Mouse (Mus musculus): Measurements from ENCODE around the gene Vps45. TPM values are rescaled to one million over a fixed set of nuclear protein-coding genes. Genes with fewer than 3 reads are reported as not detected.
A peak's percentile ranks its signal among the peaks of the same experiment; 100 is the strongest.
"Not testable (repeated sequence)": the region's sequence is repeated elsewhere in the genome, so short reads cannot be mapped to it uniquely, and the experiment has no call there.

Vps45 gene
- total and polyA plus RNA-seq, 3 experiments, result 6.1 to 28.7 (median 16.1) TPM

DNA sequence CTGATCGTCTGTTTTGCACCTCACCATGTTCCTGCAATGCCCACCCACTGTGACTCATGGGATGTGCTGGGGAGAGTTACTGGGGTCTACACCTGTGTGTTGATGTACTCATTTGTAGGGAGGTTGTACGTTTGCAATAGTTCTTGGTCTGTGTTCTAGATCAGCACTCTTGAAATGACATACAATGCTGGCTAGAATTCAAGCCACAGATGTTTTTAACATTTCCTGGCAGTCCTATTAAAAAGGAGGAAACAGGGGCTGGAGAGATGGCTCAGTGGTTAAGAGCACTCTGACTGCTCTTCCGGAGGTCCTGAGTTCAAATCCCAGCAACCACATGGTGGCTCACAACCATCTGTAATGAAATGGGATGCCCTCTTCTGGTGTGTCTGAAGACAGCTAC is 104.7 kb downstream of the Vps45 start:
- TF ChIP-seq CTCF (IDR thresholded peaks at IDR 0.05; ENCODE audit: low read depth, low read length), result no peak
- no peak for TF ChIP-seq POLR2AphosphoS5 (IDR thresholded peaks at IDR 0.05; ENCODE audit: insufficient replicate concordance, low read depth, low read length)
- TF ChIP-seq GATA2 (IDR thresholded peaks at IDR 0.05; ENCODE audit: borderline replicate concordance, low read depth, low read length), result no peak
- no peak for TF ChIP-seq GATA1 (IDR thresholded peaks at IDR 0.05; ENCODE audit: borderline replicate concordance, low read length)
- H3K4me1 ChIP-seq (ENCODE audit: insufficient read depth, low read depth, low read length), result peaks cover 48% of the 10 kb centered on the region
- 0 out of 2 replicates have a peak, but pooled peaks cover 4% of the 10 kb centered on the region for H3K9me3 ChIP-seq (replicated peaks)
- ATAC-seq (ENCODE audit: extremely low read depth, insufficient number of reproducible peaks, low FRiP score, poor library complexity, severe bottlenecking) (no peak), DNase-seq (ENCODE audit: low spot score) (no peak)
- no peak overlapping the region for H3K4me3 ChIP-seq (ENCODE audit: low read depth, low read length)
- no peaks in the 10 kb centered on the region for H3K27me3 ChIP-seq (ENCODE audit: insufficient read depth, low read length)
- peaks cover 13% of the 10 kb centered on the region for H3K36me3 ChIP-seq (replicated peaks)

DNA sequence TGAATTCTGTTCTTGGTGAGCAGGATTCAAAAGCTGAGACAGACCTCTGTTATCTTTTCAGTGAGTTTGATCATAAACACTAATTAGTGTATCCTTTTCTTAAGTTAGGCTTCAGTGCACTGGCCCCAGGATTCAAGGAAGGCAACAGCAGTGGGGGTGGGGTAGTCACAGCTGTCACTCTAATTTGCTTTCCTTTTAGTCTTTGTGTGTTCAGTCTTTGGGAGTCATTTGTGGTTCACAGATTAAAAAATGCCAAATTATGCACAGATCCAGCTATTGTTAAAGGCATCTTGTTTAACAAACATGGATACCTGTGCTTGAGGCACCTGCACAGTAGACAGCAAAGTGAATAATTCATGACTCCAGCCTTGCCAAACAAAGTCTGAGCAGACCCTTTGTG is 105.2 kb downstream of the Vps45 start:
- Histone ChIP-seq H3K36me3 (replicated peaks) (peaks cover 18% of the 10 kb centered on the region), H3K4me3 (ENCODE audit: low read depth, low read length) (no peak overlapping the region), H3K9me3 (replicated peaks) (0 out of 2 replicates have a peak, but pooled peaks cover 4% of the 10 kb centered on the region), H3K27me3 (ENCODE audit: insufficient read depth, low read length) (no peaks in the 10 kb centered on the region), H3K4me1 (ENCODE audit: insufficient read depth, low read depth, low read length) (peaks cover 44% of the 10 kb centered on the region)
- ATAC-seq (ENCODE audit: extremely low read depth, insufficient number of reproducible peaks, low FRiP score, poor library complexity, severe bottlenecking) (no peak), DNase-seq (ENCODE audit: low spot score) (no peak)
- no peak for TF ChIP-seq GATA1 (IDR thresholded peaks at IDR 0.05; ENCODE audit: borderline replicate concordance, low read length)
- TF ChIP-seq POLR2AphosphoS5 (IDR thresholded peaks at IDR 0.05; ENCODE audit: insufficient replicate concordance, low read depth, low read length), result no peak

DNA sequence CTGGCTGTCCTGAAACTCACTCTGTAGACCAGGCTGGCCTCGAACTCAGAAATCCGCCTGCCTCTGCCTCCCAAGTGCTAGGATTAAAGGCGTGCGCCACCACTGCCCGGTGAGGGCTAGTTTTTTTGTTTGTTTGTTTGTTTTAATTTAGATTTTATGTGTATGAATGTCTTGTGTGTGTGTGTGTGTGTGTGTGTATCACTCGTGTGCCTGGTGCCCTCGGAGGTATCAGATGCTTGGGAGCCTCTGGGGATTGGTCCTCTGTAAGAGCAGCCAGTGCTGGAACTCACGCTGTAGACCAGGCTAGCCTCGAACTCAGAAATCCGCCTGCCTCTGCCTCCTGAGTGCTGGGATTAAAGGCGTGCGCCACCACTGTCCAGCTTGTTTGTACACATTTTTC is 106.7 kb downstream of the Vps45 start:
- H3K9me3 ChIP-seq (replicated peaks); H3K27me3 ChIP-seq (ENCODE audit: insufficient read depth, low read length); DNase-seq (ENCODE audit: low spot score); ATAC-seq (ENCODE audit: extremely low read depth, insufficient number of reproducible peaks, low FRiP score, poor library complexity, severe bottlenecking): not testable (repeated sequence)
- Histone ChIP-seq H3K4me3 (ENCODE audit: low read depth, low read length) (peak overlapping the region; percentile 71), H3K36me3 (replicated peaks) (peaks cover 29% of the 10 kb centered on the region), H3K4me1 (ENCODE audit: insufficient read depth, low read depth, low read length) (peaks cover 32% of the 10 kb centered on the region)

DNA sequence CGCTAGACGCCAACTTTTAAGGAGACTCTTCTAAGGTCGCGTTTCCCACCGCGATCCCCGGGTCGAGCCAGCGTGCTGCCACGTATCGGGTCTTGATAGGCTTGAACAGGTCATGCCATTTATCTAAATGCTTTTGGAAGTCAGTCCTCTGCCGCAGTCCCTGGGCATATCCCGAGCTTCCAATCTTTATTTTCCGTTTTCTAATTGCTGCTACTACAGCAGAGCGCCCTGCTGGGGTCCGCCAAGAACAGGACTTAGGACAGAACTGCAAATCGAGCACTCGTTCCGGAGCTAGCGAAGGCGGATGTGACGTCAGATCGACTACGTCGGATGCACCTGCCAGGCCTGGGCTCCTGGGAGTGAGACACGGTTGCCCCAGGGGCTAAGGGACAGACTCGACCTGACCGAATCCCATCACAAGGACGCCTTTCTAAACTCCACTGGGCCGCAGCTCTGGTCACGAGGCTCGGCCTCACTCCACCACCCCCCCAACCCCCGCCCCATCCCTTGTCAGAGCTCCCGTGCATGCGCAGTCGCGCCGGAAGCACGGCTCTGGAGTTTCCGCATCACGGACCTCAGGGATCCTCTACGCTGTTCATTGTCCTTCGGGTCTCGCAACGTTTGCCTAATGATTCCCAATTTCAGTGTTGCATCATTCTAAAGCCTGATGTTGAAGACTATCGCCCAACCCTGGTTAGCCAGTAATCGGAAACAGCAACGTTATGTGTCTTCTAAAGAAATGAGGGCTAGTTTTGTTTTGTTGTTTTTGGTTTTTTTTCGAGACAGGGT is 107.3 kb downstream of the Vps45 start:
- Histone ChIP-seq H3K36me3 (replicated peaks) (peaks cover 35% of the 10 kb centered on the region), H3K9me3 (replicated peaks) (0 out of 2 replicates have a peak, but pooled peaks cover 4% of the 10 kb centered on the region), H3K4me3 (ENCODE audit: low read depth, low read length) (peak overlapping the region; percentile 71), H3K4me1 (ENCODE audit: insufficient read depth, low read depth, low read length) (peaks cover 27% of the 10 kb centered on the region), H3K27me3 (ENCODE audit: insufficient read depth, low read length) (no peaks in the 10 kb centered on the region)
- DNase-seq (ENCODE audit: low spot score) (peak; percentile 57), ATAC-seq (ENCODE audit: extremely low read depth, insufficient number of reproducible peaks, low FRiP score, poor library complexity, severe bottlenecking) (peak; percentile 72)
- no peak for TF ChIP-seq GATA2 (IDR thresholded peaks at IDR 0.05; ENCODE audit: borderline replicate concordance, low read depth, low read length)

Other genes with a start within 250 kb of the Vps45 start
Only the 20 nearest of the 25 such genes appear.
- 77.2 and 88.7 TPM in 2 replicates for gene Prpf3, start 202.6 kb downstream of the Vps45 start, total RNA-seq (2014; fragmentation: Nextera tagmentation)
- gene Prpf3, start 202.6 kb downstream of the Vps45 start, total RNA-seq (2017), result 50.0 and 68.3 TPM in 2 replicates
- 13.9 and 17.5 TPM in 2 replicates for gene Prpf3, start 202.6 kb downstream of the Vps45 start, polyA plus RNA-seq (2012)
- 40.2 and 41.8 TPM in 2 replicates for gene Mrps21, start 186.9 kb downstream of the Vps45 start, total RNA-seq (2014; fragmentation: Nextera tagmentation)
- 624 and 639 TPM in 2 replicates for gene Mrps21, start 186.9 kb downstream of the Vps45 start, total RNA-seq (2017)
- 43.8 and 190 TPM in 2 replicates for gene Mrps21, start 186.9 kb downstream of the Vps45 start, polyA plus RNA-seq (2012)
- gene Ciart, start 176.2 kb downstream of the Vps45 start, total RNA-seq (2014; fragmentation: Nextera tagmentation), result not detected in 2 replicates
- gene Ciart, start 176.2 kb downstream of the Vps45 start, total RNA-seq (2017), result 1.3 TPM in 2 replicates
- 0.07 and 0.31 TPM in 2 replicates for gene Ciart, start 176.2 kb downstream of the Vps45 start, polyA plus RNA-seq (2012)
- gene BC028528, start 166.5 kb downstream of the Vps45 start, total RNA-seq (2014; fragmentation: Nextera tagmentation), result 1.6 and 3.9 TPM in 2 replicates
- 7.5 and 9.3 TPM in 2 replicates for gene BC028528, start 166.5 kb downstream of the Vps45 start, total RNA-seq (2017)
- gene BC028528, start 166.5 kb downstream of the Vps45 start, polyA plus RNA-seq (2012), result not detected in 2 replicates
- 27.5 and 35.0 TPM in 2 replicates for gene Aph1a, start 164.5 kb downstream of the Vps45 start, total RNA-seq (2014; fragmentation: Nextera tagmentation)
- gene Aph1a, start 164.5 kb downstream of the Vps45 start, total RNA-seq (2017), result 26.5 and 27.5 TPM in 2 replicates
- gene Aph1a, start 164.5 kb downstream of the Vps45 start, polyA plus RNA-seq (2012), result 90.6 and 102 TPM in 2 replicates
- gene Car14, start 153.8 kb downstream of the Vps45 start, total RNA-seq (2014; fragmentation: Nextera tagmentation), result not detected in 2 replicates
- 0.11 TPM in 1 of 2 replicates, not detected in the other for gene Car14, start 153.8 kb downstream of the Vps45 start, total RNA-seq (2017)
- not detected in 2 replicates for gene Car14, start 153.8 kb downstream of the Vps45 start, polyA plus RNA-seq (2012)
- 94.7 and 114 TPM in 2 replicates for gene Anp32e, start 129.2 kb downstream of the Vps45 start, total RNA-seq (2014; fragmentation: Nextera tagmentation)
- 91.8 and 180 TPM in 2 replicates for gene Anp32e, start 129.2 kb downstream of the Vps45 start, total RNA-seq (2017)
- gene Anp32e, start 129.2 kb downstream of the Vps45 start, polyA plus RNA-seq (2012), result 210 and 405 TPM in 2 replicates
- 9.7 and 23.3 TPM in 2 replicates for gene Plekho1, start 62.5 kb downstream of the Vps45 start, total RNA-seq (2014; fragmentation: Nextera tagmentation)
- gene Plekho1, start 62.5 kb downstream of the Vps45 start, total RNA-seq (2017), result 4.2 and 5.7 TPM in 2 replicates
- 10.9 and 14.1 TPM in 2 replicates for gene Plekho1, start 62.5 kb downstream of the Vps45 start, polyA plus RNA-seq (2012)
- gene Otud7b, start 46.1 kb upstream of the Vps45 start, total RNA-seq (2014; fragmentation: Nextera tagmentation), result 10.1 and 17.4 TPM in 2 replicates
- 21.7 and 22.1 TPM in 2 replicates for gene Otud7b, start 46.1 kb upstream of the Vps45 start, total RNA-seq (2017)
- 11.3 and 11.8 TPM in 2 replicates for gene Otud7b, start 46.1 kb upstream of the Vps45 start, polyA plus RNA-seq (2012)
- 5.7 TPM in 1 of 2 replicates, not detected in the other for gene Mtmr11, start 103.5 kb upstream of the Vps45 start, total RNA-seq (2014; fragmentation: Nextera tagmentation)
- gene Mtmr11, start 103.5 kb upstream of the Vps45 start, total RNA-seq (2017), result 2.7 and 3.5 TPM in 2 replicates
- not detected in 2 replicates for gene Mtmr11, start 103.5 kb upstream of the Vps45 start, polyA plus RNA-seq (2012)
- gene Sf3b4, start 113.9 kb upstream of the Vps45 start, total RNA-seq (2014; fragmentation: Nextera tagmentation), result 138 and 179 TPM in 2 replicates
- 24.8 and 29.3 TPM in 2 replicates for gene Sf3b4, start 113.9 kb upstream of the Vps45 start, total RNA-seq (2017)
- 724 and 955 TPM in 2 replicates for gene Sf3b4, start 113.9 kb upstream of the Vps45 start, polyA plus RNA-seq (2012)
- gene Sv2a, start 122.7 kb upstream of the Vps45 start, total RNA-seq (2014; fragmentation: Nextera tagmentation), result 0.45 TPM in 1 of 2 replicates, not detected in the other
- gene Sv2a, start 122.7 kb upstream of the Vps45 start, total RNA-seq (2017), result 0.11 and 0.23 TPM in 2 replicates
- 0.07 and 0.12 TPM in 2 replicates for gene Sv2a, start 122.7 kb upstream of the Vps45 start, polyA plus RNA-seq (2012)
- gene Bola1, start 161.2 kb upstream of the Vps45 start, total RNA-seq (2014; fragmentation: Nextera tagmentation), result 19.6 and 19.8 TPM in 2 replicates
- gene Bola1, start 161.2 kb upstream of the Vps45 start, total RNA-seq (2017), result 48.2 and 60.6 TPM in 2 replicates
- 115 and 144 TPM in 2 replicates for gene Bola1, start 161.2 kb upstream of the Vps45 start, polyA plus RNA-seq (2012)
- 38.7 and 50.5 TPM in 2 replicates for gene Hist2h2ab, start 161.4 kb upstream of the Vps45 start, total RNA-seq (2014; fragmentation: Nextera tagmentation)
- gene Hist2h2ab, start 161.4 kb upstream of the Vps45 start, total RNA-seq (2017), result 435 and 467 TPM in 2 replicates
- 0.14 and 1.2 TPM in 2 replicates for gene Hist2h2ab, start 161.4 kb upstream of the Vps45 start, polyA plus RNA-seq (2012)
- gene Hist2h2ac, start 162.4 kb upstream of the Vps45 start, total RNA-seq (2014; fragmentation: Nextera tagmentation), result 34.2 and 45.7 TPM in 2 replicates
- 928 and 1,027 TPM in 2 replicates for gene Hist2h2ac, start 162.4 kb upstream of the Vps45 start, total RNA-seq (2017)
- gene Hist2h2ac, start 162.4 kb upstream of the Vps45 start, polyA plus RNA-seq (2012), result 2.6 and 10.9 TPM in 2 replicates
- gene Hist2h2be, start 162.7 kb upstream of the Vps45 start, total RNA-seq (2014; fragmentation: Nextera tagmentation), result 2.7 and 4.9 TPM in 2 replicates
- 2.5 TPM in 2 replicates for gene Hist2h2be, start 162.7 kb upstream of the Vps45 start, total RNA-seq (2017)
- 0.24 and 0.33 TPM in 2 replicates for gene Hist2h2be, start 162.7 kb upstream of the Vps45 start, polyA plus RNA-seq (2012)
- 847 and 1,420 TPM in 2 replicates for gene Hist2h3c2, start 180.7 kb upstream of the Vps45 start, total RNA-seq (2014; fragmentation: Nextera tagmentation)
- 558 and 938 TPM in 2 replicates for gene Hist2h3c2, start 180.7 kb upstream of the Vps45 start, total RNA-seq (2017)
- 27.5 and 91.2 TPM in 2 replicates for gene Hist2h3c2, start 180.7 kb upstream of the Vps45 start, polyA plus RNA-seq (2012)
- gene Hist2h2aa2, start 181.8 kb upstream of the Vps45 start, total RNA-seq (2014; fragmentation: Nextera tagmentation), result 830 and 1,341 TPM in 2 replicates
- 2,156 and 4,637 TPM in 2 replicates for gene Hist2h2aa2, start 181.8 kb upstream of the Vps45 start, total RNA-seq (2017)
- 39.6 and 169 TPM in 2 replicates for gene Hist2h2aa2, start 181.8 kb upstream of the Vps45 start, polyA plus RNA-seq (2012)
- gene Hist2h2aa1, start 187.0 kb upstream of the Vps45 start, total RNA-seq (2014; fragmentation: Nextera tagmentation), result 124 and 563 TPM in 2 replicates
- 3,915 and 5,191 TPM in 2 replicates for gene Hist2h2aa1, start 187.0 kb upstream of the Vps45 start, total RNA-seq (2017)
- gene Hist2h2aa1, start 187.0 kb upstream of the Vps45 start, polyA plus RNA-seq (2012), result 0.79 and 7.3 TPM in 2 replicates
- 21.7 and 42.6 TPM in 2 replicates for gene Hist2h3c1, start 188.2 kb upstream of the Vps45 start, total RNA-seq (2014; fragmentation: Nextera tagmentation)
- gene Hist2h3c1, start 188.2 kb upstream of the Vps45 start, total RNA-seq (2017), result 9.1 and 9.9 TPM in 2 replicates
- gene Hist2h3c1, start 188.2 kb upstream of the Vps45 start, polyA plus RNA-seq (2012), result not detected in 2 replicates